In the genomic region with DNA sequence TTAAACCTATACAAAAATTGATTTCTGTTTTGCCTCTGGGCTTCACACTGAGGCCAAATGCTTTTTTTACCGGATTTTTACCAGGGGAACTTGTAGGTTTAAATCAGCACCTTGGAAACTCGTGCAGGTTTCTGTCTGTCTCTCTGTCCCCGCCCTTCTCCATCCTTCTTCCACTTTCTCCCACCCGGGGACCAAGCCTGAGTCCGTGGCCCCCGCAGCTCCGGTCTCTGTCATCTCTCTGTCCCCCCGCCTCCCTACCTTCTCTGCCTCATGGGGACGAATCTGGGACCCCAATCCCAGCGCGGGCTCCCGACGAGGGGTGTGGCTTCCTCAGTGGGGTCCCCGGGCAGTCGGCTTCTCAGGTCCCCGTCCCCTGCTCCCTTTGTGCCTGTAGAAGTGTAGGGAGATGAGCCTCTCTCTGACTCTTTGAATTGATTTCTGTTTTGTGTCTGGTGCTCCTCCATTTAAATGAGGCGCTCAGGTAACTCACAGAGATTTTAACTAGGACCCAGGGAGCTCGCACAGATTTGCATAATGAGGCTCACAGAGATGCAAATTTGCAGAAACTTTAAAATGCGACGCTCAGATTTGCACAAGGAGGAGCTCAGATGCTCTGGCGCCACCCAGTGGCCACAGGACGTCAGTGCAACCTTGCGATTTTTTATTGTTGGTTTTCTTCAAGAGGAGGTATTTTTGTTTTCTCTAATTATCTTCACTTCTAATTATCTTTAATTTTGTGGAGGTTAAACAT, we compare ENCODE assay signal across 20 mouse cellular contexts. TPM values are rescaled to one million over a fixed set of nuclear protein-coding genes. Genes with fewer than 3 reads are reported as not detected.
DNase-seq lines count a peak whose midpoint lies in the region; ATAC-seq and TF ChIP-seq lines count a peak whose summit lies in the region.
"Not testable (repeated sequence)": the region's sequence is repeated elsewhere in the genome, so short reads cannot be mapped to it uniquely, and the experiment has no call there.
"Had no signal": no experiment of that assay in that cellular context is flagged by ENCODE, and none has a peak within 500 bp of the region (broad histone marks: within the 10 kb centered on the region; RNA-seq: fewer than 3 reads in every experiment).

No protein-coding gene starts in this region.

- H3K4me2 ChIP-seq in forebrain, postnatal 0 days (ENCODE audit: low read depth); intestine, embryonic 14.5 days (ENCODE audit: low read length): not testable (repeated sequence)

- not testable (repeated sequence) for H3K27me3 ChIP-seq in forebrain, postnatal 0 days (ENCODE audit: insufficient read depth, low read length); intestine, embryonic 14.5 days (replicated peaks; ENCODE audit: control insufficient read depth, insufficient read depth, low read length); midbrain, embryonic 10.5 days (ENCODE audit: low read depth, poor library complexity, severe bottlenecking); splenic B cell, adult 2 months (ENCODE audit: control insufficient read depth, insufficient read depth, low read length, poor library complexity, severe bottlenecking)

- not testable (repeated sequence) for H3K36me3 ChIP-seq in forebrain, postnatal 0 days (ENCODE audit: insufficient read depth); intestine, embryonic 14.5 days (ENCODE audit: control insufficient read depth, insufficient read depth, low read length); midbrain, embryonic 10.5 days; splenic B cell, adult 2 months (ENCODE audit: control insufficient read depth, insufficient read depth, low read length, poor library complexity, severe bottlenecking)

- H3K4me1 ChIP-seq in forebrain, postnatal 0 days (ENCODE audit: insufficient read depth); intestine, embryonic 14.5 days (replicated peaks; ENCODE audit: control insufficient read depth, insufficient read depth, low read length); midbrain, embryonic 10.5 days: not testable (repeated sequence)

- not testable (repeated sequence) for H3K4me3 ChIP-seq in forebrain, postnatal 0 days (ENCODE audit: low read depth, low read length); intestine, embryonic 14.5 days (ENCODE audit: low read depth, low read length); midbrain, embryonic 10.5 days

- H3K27ac ChIP-seq in forebrain, postnatal 0 days (ENCODE audit: low read depth, low read length); intestine, embryonic 14.5 days (ENCODE audit: low read depth); midbrain, embryonic 10.5 days (replicated peaks): not testable (repeated sequence)

- DNase-seq in 3T3-L1 (ENCODE audit: low read depth, low spot score) = peak; percentile 55
- DNase-seq in ES-CJ7 (ENCODE audit: low read depth, low spot score) = peak; percentile 98
- peak; percentile 45 for DNase-seq in adipocyte (ENCODE audit: low spot score)
- peak; percentile 70 for DNase-seq in embryo, embryonic 11.5 days (ENCODE audit: low read depth, low spot score)
- DNase-seq in forebrain, postnatal 0 days = peak; percentile 56
- peak; percentile 50 for DNase-seq in intestine, embryonic 14.5 days (ENCODE audit: low spot score)
- peak; percentile 28 for DNase-seq in midbrain, embryonic 10.5 days (ENCODE audit: low spot score)
- peak; percentile 88 for DNase-seq in splenic B cell, adult 2 months (ENCODE audit: low read depth, low spot score)

- ATAC-seq in forebrain, postnatal 0 days; intestine, embryonic 14.5 days (replicated peaks; ENCODE audit: low FRiP score, low TSS enrichment, low read depth): not testable (repeated sequence)

- H3K9ac ChIP-seq in forebrain, postnatal 0 days; intestine, embryonic 14.5 days (ENCODE audit: low read length): not testable (repeated sequence)

- not testable (repeated sequence) for TF ChIP-seq CTCF in forebrain, postnatal 0 days (IDR thresholded peaks at IDR 0.05; ENCODE audit: low read depth)

- WGBS in forebrain, postnatal 0 days = 72% methylated on average over 4 of the region's 23 CpGs
- 69% methylated on average over 11 of the region's 23 CpGs for WGBS in intestine, embryonic 14.5 days
- WGBS in midbrain, embryonic 10.5 days = 76% methylated on average over 23 of the region's 23 CpGs

- not testable (repeated sequence) for H3K9me3 ChIP-seq in forebrain, postnatal 0 days (ENCODE audit: low read length); intestine, embryonic 14.5 days (ENCODE audit: control insufficient read depth, low read length)
- H3K9me3 ChIP-seq in midbrain, embryonic 10.5 days (replicated peaks) = peaks cover 12% of the 10 kb centered on the region; the same call in 1 of the 2 replicates

RNA-seq across cellular contexts. Expression of gene Gm21860, which starts 28.7 kb away (rescaled TPM):
- total RNA-seq in forebrain, postnatal 0 days (2014; rRNA removed) = not detected in 2 replicates
- polyA plus RNA-seq in forebrain, postnatal 0 days (2015; fragmentation: Nextera tagmentation; extraction: Ambion mirVana) = not detected in 2 replicates
- not detected in 2 replicates for polyA plus RNA-seq in intestine, embryonic 14.5 days (2014; fragmentation: Nextera tagmentation; extraction: Ambion mirVana)
- not detected in 2 replicates for polyA plus RNA-seq in midbrain, embryonic 10.5 days (2016; fragmentation: Nextera tagmentation; extraction: Ambion mirVana)
- total RNA-seq: adrenal gland, postnatal 4 days; gastrocnemius, adult 8-10 months; heart, postnatal 25 days; layer of hippocampus, adult 8-10 months; left cerebral cortex, adult 8-10 months had no signal
- polyA plus RNA-seq: activated CD4-positive, CD25-positive, alpha-beta regulatory T cell, adult 4 months; embryonic facial prominence, embryonic 12.5 days; forebrain, embryonic 15.5 days; intestine, embryonic 15.5 days; kidney, embryonic 16.5 days; limb, embryonic 15.5 days; thymus, adult 2 months had no signal

RNA-seq across cellular contexts. Expression of gene Gm47283, which starts 58.7 kb away (rescaled TPM):
- not detected in 2 replicates for total RNA-seq in forebrain, postnatal 0 days (2014; rRNA removed)
- not detected in 2 replicates for polyA plus RNA-seq in forebrain, postnatal 0 days (2015; fragmentation: Nextera tagmentation; extraction: Ambion mirVana)
- not detected in 2 replicates for polyA plus RNA-seq in intestine, embryonic 14.5 days (2014; fragmentation: Nextera tagmentation; extraction: Ambion mirVana)
- not detected in 2 replicates for polyA plus RNA-seq in midbrain, embryonic 10.5 days (2016; fragmentation: Nextera tagmentation; extraction: Ambion mirVana)
- total RNA-seq: adrenal gland, postnatal 4 days; gastrocnemius, adult 8-10 months; heart, postnatal 25 days; layer of hippocampus, adult 8-10 months; left cerebral cortex, adult 8-10 months had no signal
- polyA plus RNA-seq: activated CD4-positive, CD25-positive, alpha-beta regulatory T cell, adult 4 months; embryonic facial prominence, embryonic 12.5 days; forebrain, embryonic 15.5 days; intestine, embryonic 15.5 days; kidney, embryonic 16.5 days; limb, embryonic 15.5 days; thymus, adult 2 months had no signal

Comparison
In these comparisons a context has a peak if more than half of its experiments do, and no peak if none do; other contexts are left out.
1. DNase-seq: peak in every context shown above with its lines; median percentile 98 in ES-CJ7; 88 in splenic B cell, adult 2 months; 70 in embryo, embryonic 11.5 days; 56 in forebrain, postnatal 0 days; 55 in 3T3-L1; 50 in intestine, embryonic 14.5 days; 45 in adipocyte; 28 in midbrain, embryonic 10.5 days.